Mouse (Mus musculus) brain, embryonic 18.5 days (tissue): ENCODE results near the gene Rps6ka4.

Source experiments
- DNase-seq: peaks from one replicate; pipeline ENCODE4 v3.0.0-alpha.2; 2012; ENCODE audit warnings: low read depth, low spot score

Gene Rps6ka4

DNA sequence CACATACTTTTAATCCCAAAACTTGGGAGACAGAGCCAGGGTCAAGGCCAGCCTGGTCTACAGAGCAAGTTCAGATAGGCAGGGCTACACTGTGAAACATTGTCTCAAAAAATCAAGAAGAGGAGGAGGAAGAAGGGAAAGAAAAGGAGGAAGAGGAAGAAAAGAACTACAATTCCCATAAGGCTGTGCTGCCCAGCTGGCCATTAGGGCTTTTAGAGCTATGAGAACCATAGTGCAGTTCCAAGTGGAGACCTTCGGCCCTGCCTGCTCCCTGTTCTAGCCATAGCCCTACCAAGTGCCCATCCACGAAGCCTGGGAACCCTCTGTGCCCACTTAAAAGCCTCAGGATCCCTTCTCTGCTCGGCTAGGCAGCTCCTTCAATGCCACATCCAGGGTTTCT lies 11.1 kb upstream of the Rps6ka4 start:
- DNase-seq: no peak

DNA sequence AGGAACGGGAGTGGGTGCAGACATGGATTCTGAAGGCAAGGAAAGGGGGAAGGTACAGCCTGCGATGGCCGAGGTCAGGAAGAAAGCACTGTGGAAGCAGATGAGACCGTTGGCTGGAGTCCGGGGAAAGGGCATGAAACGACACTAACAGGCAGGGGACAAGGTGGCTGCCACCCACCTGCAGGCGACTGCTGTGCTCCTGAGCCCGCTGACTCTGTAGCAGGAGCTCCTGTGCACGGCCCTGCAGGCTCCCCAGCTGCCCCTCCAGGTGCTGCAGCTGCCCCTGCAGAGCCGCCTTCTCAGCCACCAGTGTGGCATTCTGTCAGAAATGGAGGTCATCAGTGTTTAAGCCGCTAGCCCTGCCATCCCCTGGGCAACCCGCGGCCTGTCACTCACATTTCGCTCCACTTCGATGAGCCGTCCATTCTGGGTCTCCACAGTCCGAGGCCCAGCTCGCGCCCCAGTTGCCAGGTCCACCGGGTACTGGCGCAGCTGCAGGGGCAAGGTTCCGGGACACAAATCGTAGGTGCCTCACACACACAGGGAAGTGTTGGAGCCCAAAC lies 9.2 kb upstream of the Rps6ka4 start:
- DNase-seq: no peak

DNA sequence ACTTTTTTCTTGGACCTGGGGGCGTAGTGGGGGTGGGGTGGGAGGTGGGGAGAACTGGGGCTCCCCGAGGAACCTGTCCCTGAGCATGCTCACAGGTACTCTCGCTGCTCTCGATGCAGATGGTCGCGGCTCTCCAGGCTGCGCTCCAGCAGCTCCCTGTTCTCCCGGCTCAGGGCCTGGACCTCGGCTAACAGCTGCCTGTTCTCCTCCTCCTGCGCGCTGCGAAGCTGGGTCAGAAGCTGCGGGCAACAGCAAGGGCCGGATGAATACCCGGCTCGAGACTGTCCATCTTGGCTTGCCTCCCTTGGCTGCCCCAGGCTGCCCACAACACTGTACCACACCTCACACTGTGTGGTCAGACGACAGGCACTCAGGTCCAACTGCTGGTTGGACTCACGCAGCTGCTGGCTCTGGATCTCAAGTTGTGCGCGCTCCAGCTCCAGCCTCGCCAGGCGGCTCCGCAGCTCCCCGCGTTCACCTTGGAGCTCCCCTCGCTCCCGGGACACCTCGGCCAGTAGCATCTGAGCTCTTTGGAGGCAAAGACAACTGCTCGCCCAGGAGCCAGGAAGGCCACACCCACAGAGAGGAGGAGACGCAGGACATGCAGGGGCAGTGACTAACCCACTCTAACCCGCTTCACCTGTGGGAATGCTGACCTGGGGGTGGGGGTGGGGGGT lies 7.5 kb upstream of the Rps6ka4 start:
- no peak for DNase-seq

DNA sequence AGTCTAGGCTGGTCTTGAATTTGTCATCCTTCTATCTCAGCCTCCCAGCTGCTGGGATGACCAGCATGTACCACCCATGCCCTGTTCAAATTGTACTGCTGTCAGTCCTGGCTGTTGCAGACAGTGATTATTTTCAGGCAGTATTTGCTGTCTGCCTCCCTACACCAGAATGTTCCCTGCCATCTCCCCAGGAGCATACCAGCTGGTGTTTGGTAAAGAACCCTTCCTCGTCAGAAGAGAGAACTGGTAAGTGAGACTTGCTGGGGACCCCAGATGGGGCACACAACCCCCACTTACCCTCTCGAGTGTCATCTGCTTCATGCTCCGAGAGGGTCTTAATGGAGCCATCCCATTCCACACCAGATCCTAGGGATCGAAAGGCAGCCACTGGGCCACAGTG lies 5.6 kb upstream of the Rps6ka4 start:
- no peak for DNase-seq

DNA sequence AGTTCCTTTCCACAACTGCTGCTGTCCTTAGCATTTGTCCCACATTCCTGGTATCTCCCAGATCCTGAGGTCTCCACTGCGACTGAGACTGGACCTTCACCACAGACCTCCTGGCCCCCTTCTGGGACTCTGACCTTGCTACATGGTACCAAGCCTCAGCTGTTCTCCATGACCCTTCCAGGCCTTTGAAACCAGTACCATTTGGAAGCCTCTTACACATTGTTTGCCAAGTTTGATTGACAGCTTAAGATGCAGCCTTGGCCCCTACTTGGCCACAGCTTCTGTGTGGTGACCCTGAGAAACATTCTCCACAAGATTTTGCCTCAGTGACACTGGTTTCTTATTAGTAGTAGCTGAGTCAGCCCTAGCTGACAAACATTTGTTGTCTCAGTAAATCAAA lies 1.9 kb upstream of the Rps6ka4 start:
- no peak for DNase-seq

DNA sequence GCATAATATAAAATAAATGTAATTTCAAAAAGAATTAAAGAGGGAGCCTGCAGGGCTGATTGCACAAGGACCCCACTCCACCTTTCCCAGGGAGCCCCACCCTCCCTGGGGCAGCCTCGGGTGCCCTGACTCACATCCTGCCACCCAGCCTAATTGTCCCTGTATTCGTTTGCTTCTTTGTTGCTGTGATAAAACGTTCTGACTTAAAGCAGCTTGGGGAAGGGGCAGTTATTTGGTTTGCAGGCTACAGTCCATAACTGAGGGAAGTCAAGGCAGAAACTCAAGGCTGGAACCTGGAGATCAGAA lies 809 bp upstream of the Rps6ka4 start:
- no peak for DNase-seq

DNA sequence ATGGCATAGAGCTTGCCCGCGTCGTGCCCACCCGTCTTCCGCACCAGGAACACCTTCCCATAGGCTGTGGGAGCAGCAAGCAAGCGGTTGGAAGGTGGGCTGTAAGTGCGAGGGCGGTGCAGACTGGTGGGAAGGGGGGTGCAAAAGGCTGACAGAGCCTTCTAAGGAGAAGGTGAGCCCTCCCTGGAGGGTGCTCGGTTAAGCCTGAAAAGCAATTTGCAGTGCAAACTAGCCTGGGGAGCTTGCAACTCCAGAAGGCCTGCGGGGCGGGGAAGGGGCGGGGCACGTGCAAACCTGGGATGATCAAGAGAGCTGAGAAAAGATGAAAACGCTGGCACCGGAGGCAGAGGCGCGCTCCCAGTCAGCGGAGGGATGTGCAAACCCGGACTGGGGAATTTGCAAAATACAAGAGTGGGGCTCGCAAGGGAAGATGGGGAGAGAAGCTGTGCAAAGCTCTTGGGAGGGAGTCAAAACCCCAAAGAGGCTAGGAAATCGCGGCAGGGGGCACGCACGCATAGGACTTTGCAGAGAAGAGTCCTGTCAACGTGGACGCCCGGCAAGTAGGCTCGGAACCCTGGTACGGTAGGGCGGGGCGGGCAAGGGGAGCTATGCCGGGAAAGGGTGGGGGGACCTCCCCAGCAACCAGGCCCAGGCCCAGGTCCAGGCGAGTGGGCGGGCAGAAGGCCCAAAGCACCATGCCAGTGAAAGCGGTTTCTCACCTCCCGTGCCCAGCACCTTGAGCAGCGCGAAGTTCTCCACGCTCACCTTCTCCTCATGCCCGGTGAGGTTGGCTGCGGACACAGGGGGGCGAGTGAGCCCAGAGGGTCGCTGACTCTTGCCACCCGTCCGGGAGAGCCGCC lies 591 bp downstream of the Rps6ka4 start:
- DNase-seq: no peak

DNA sequence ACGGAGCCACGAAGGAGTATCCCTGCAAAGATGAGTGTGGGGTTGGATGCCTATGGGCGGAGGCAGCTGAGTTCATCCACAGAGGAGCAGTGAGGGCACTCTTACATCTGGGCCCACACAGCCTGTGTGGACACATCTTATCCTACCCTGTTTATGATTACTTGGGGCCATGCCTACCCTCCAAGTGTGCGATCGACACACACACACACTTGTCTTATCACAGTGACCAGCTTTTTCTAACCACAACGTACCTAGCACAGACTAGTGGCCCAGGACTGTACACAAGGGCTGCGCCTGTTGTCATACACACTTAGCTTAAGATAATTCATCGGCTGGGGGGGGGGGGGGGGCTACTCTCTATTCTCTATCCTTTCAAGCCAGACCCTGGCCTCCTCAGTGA lies 8.1 kb downstream of the Rps6ka4 start:
- no peak for DNase-seq

DNA sequence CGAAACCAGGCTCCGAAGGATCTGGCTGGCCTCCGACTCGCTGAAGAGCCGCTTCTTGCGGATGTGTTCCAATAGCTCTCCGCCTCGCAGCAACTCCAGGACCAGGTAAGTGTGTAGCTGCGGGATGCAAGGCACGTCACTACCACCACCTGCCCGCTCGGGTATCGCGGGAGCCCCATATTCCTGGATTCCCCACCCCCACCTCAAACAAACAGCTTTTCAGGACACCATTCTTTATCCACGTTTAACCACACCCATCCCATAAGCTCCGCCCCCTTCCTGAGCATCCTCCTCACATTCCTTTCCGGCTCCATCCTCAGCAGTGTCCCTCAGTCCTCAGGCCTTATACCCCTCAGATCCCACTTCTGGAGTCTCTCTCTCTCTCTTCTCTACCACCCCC lies 9.1 kb downstream of the Rps6ka4 start:
- no peak for DNase-seq

DNA sequence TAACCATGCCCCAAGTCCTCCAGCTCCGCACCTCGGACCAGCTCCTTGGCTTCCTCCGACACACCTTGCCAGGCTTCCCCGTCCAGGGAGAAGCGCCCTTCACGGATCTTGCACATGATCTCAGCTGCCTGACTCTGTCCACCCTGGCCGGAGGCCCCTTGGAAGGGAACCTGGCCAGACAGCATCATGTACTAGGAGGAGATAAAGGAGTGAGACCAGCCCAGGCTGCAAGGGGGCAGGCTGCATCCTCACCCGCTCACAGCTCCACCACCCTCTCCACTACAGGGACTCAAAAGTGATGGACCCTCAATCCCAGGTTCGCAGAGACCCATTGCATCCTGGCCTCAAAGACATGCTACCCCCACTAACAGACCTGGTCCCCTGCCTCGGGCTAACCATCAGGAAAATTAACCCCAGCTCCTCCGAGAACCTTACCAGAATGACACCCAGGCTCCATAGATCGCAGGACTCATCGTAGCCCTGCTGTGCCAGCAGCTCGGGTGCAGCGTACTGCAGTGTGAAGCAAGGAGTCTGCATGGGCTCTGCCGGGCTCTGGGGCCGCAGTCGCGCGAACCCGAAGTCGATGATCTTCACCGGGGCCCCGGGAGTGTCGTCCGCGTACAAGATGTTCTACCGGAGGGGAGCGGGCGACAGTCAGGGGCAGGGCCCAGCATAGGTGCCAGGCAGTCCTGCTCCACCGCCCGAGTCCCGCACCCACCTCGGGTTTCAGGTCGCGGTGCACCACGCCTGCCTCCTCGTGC lies 9.7 kb downstream of the Rps6ka4 start:
- DNase-seq: no peak

DNA sequence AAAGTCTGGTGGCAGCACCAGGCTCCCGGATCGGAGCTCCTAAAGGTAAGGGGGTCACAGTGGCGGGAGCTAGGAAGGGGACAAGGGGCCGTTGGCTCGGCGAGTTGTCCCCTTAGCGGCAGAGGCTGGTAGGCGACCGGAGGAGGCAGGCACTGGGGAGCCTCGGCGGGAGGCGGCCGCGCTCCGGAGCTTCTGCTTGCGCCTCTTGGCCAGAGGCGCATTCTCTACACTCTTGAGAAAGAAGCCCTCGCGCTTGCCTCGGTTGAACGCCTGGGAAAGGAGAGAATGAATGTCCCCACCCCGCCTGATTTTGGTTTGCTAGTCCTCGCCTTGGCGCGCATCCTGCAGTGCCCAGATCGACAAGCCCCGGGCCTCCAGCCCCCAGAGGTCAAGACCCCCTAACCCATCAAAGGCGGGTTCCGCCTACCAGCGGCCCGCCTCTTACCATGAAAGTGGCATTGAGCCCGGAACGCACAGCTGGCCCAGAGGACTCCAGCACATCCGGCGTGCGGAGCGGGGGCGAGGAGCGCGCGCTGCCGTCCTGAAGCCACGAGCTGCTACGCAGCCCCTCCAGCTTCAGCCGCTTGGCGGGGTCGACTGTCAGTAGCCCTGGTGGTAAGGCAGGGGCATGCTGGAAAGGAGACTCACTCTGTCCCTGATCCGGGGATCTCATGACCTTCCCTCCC lies 10.4 kb downstream of the Rps6ka4 start:
- no peak for DNase-seq

DNA sequence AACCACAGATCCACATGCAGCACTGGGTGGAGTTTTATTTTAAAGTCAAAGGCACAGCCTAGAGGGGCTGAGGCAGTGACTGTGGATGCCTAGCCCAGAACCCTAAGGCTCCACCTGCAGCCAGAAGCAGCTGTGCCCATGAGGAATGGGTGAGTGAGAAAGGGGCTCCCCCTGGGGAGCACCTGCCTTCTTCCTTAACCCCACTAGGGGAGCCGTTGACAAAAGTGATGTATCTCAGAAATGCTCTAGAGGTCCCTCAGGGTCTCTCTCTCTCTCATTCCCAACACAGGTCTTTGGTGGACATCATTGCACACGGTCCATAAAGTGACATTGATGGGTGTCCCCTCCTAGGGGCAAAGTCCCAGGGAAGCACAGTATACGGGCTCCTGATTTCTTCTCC lies 11.4 kb downstream of the Rps6ka4 start:
- DNase-seq: no peak

DNA sequence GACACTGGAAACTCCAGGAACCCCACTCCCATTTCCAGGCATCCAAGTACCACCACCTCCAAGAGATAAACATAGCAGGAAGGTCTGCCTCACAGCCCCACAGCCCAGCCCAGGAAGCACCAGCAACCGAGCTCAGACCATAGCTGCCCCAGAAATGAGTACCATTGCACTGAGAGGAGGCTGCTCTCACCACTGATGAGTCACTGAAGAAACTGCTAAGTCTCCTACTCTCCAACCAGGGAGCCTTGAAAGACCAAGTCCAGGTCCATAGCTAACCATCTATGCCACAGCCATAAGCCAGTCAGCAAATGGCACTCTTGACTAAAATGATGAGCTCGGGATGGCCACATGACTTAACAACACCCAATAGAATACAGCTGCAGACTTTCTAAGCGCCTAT lies 13.8 kb downstream of the Rps6ka4 start:
- DNase-seq: no peak

DNA sequence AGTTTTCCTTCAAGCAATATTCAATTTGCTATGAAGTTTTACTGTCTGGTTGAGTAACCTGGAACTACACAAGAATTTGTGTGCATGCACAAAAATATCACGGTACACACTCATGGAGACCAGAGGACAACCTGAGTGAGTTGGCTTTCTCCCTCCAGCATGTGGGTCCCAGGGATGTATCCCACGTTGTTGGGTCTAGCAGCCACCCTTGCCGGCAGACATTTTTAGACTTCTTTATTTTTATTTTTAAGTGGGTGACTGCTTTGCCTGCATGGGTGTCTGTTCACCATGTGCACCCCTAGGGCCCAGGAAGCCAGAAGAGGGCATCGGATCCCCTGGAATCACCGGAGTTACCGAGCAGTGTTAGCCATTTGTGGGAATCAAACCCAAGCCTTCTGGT lies 15.1 kb downstream of the Rps6ka4 start:
- DNase-seq: no peak

DNA sequence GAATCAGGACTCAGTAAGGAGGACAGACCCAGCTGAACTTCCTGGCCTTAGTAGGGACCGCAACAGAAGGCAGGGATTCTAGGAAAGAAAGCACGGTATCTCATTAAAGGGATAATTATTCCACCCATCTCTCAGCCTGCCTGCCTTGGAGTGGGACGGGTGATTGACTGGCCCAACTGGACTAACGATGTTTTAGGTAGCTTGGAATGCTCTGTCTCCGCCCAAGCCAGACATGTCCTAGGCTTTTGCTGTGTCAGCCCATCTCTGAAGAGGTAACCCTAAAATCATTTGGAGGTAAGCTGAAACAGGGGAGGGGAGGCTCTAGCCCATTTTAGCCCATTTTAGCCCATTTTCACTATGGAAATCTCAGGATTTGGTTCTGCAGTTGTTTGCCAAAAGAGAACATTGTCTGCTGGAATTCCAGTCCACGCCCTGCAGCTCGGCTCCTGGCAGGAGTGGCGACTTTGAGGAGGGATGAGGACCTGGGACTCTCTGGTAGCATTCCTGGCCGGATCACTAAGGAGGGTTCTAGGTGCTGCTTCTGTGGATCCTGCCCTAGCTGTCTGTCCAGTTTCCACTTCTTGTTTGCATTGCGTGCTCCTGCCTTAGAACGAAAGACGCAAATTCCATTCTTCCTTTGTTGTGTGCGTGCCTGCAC lies 19.8 kb downstream of the Rps6ka4 start:
- no peak for DNase-seq

DNA sequence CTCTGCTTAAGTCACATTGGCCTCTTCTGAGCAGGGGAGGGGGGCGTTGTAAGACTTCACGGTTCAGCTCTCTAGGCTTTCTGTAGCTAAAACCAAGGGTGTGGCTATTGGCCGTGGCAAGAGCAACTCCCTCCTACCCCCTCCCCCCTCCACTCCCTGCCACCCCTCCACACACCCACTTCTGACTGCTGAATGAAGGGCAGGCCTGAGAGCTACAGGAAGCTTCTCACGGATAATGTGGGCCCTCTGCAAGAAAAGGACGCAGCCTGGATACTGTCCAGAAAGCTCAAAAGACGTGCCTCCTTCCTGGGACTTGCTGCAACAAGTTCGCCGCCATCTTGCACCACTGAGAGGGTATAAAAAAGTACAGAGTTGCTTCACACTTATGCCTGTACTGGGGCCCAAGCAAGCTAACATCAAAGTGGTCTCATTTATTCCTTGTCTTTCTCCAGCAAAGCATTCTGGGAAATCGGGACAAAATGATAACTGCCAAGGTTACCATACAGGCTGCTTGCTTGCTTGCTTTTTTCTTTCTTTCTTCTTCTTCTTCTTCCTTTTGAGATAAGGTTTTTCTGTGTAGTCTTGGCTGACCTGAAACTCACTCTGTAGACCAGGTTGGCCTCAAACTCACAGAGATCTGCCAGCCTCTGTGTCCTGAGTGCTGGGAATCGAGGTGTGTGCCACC lies 21.2 kb downstream of the Rps6ka4 start:
- no peak for DNase-seq

DNA sequence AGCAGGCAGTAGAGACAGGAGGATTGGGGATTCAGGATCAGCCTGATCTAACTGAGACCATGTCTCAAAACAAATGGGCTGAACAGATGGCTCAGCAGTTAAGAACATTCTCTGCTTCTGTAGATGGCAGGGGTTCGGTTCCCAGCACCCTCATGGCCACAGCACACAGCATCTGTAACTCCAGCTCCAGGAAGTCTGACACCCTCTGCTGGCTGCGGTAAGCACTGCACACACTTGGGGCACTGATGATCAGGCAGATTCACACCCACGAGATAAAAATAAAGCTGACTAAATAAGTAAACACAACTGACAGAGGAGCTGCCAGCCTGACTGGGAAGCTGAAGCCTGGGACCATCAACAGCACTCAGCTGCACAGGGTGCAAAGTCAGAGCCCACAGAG lies 25.5 kb downstream of the Rps6ka4 start:
- DNase-seq: no peak

DNA sequence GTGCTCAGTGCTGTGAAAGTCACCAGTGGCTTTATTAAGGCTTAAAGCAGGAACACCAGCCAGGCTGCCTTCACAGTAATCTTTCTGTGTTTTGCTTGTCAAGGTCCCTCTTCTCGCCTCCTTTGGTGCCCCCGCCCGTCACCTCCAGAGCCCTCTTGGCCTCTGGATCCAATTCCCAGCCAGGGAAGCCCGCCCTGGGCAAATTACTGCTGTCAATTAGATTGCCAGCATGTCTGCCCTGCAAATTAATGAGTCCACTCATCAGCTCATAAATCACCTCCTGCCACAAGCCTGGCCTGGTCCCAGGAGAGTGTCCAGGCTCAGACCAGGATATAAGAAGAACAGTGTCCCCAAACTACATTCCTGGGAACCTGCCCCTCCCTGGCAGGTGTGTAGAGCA lies 26.1 kb downstream of the Rps6ka4 start:
- DNase-seq: no peak
